Mouse (Mus musculus): Measurements from ENCODE around the gene Rras.

DNA sequence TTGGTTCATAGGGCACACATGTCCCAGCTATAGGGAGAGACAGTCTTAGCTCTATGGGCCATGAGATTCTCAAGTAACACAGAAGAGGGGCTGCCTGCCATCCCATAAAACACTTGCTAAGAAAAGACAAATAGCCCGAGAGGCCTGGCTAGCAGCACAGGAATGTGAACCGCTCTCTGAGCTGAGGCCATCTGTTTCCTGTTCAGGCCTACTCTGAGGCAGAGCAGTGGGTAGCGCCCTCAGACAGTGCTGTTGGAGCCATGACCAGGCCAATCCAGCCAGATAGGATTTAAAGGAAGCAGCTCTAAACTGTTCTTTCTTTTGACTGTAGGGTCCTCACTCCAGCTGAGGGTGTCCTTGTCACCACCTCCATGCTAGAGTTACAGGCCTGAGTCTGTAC lies 13.2 kb upstream of the Rras start:
- TF ChIP-seq CTCF (IDR thresholded peaks at IDR 0.05; ENCODE audit: low read depth) (no peak), EP300 (optimal IDR thresholded peaks at IDR 0.05) (no peak)
